Mouse (Mus musculus) stomach, postnatal 0 days (tissue): Measurements from ENCODE around the gene Mobp.

ENCODE experiments used
- CTCF ChIP-seq: IDR thresholded peaks from 2 replicates; pipeline ENCODE4 v1.5.1; 2016; ENCODE audit warnings: antibody characterized with exemption, low read depth, mild to moderate bottlenecking, moderate library complexity
- EP300 ChIP-seq: optimal IDR thresholded peaks from 2 replicates; pipeline ENCODE3; 2016; ENCODE audit warnings: antibody characterized with exemption

DNA sequence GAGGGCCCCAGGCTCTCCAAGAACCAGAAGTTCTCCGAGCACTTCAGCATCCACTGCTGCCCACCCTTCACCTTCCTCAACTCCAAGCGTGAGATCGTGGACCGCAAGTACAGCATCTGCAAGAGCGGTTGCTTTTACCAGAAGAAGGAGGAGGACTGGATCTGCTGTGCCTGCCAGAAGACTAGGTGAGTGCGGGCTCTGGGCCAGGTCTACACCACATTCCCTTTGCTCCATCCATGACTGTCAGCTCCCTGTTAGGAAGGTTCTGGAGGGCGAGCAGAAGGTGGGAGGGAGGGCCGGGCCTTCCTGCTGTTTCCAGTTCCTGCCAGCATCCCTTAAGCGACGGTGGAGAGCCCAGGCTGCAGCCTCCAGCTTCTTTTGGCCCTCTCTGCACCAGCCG lies 18.3 kb downstream of the Mobp start:
- TF ChIP-seq CTCF (no peak), EP300 (no peak)
